Mouse (Mus musculus) forebrain, postnatal 0 days (tissue): ENCODE data around the gene Ttll5. TPM values are rescaled to one million over a fixed set of nuclear protein-coding genes. Genes with fewer than 3 reads are reported as not detected.

Experiments
- ATAC-seq: fragments of 200-750 bp; cut with Nextera tagmentation; 2 replicates; pipeline ENCODE4 v1.8.0; 2017; ENCODE audit warnings: mild to moderate bottlenecking, moderate library complexity
- DNase-seq: peaks from one replicate; pipeline ENCODE4 v3.0.0-alpha.2; 2015
- H3K27ac ChIP-seq: fragments of 300-500 bp; sonication (generic); 2 replicates; pipeline ENCODE4 v1.5.1; 2014; ENCODE audit warnings: low read depth, mild to moderate bottlenecking, antibody characterized with exemption, low read length, moderate library complexity, mixed read lengths
- H3K27me3 ChIP-seq: fragments of 300-500 bp; sonication (generic); 2 replicates; pipeline ENCODE4 v1.6.1; 2014; ENCODE audit warnings: mild to moderate bottlenecking, low read length, mixed read lengths; ENCODE audit not compliant: insufficient read depth
- H3K36me3 ChIP-seq: fragments of 300-500 bp; sonication (generic); 2 replicates; pipeline ENCODE4 v1.6.1; 2014; ENCODE audit warnings: mild to moderate bottlenecking, moderate library complexity; ENCODE audit not compliant: insufficient read depth
- H3K4me1 ChIP-seq: fragments of 300-500 bp; sonication (generic); 2 replicates; pipeline ENCODE4 v1.6.1; 2014; ENCODE audit warnings: antibody characterized with exemption; ENCODE audit not compliant: insufficient read depth
- H3K4me2 ChIP-seq: fragments of 300-500 bp; sonication (generic); 2 replicates; pipeline ENCODE4 v1.6.1; 2014; ENCODE audit warnings: low read depth, mild to moderate bottlenecking, moderate library complexity
- H3K4me3 ChIP-seq: fragments of 300-500 bp; sonication (generic); 2 replicates; pipeline ENCODE4 v1.5.1; 2014; ENCODE audit warnings: low read depth, low read length, mixed read lengths
- H3K9ac ChIP-seq: fragments of 300-500 bp; sonication (generic); 2 replicates; pipeline ENCODE4 v1.6.1; 2014; ENCODE audit warnings: mild to moderate bottlenecking
- H3K9me3 ChIP-seq: fragments of 300-500 bp; sonication (generic); 2 replicates; pipeline ENCODE4 v1.6.1; 2016; ENCODE audit warnings: low read length
- CTCF ChIP-seq: sonication (generic); IDR thresholded peaks from 2 replicates; pipeline ENCODE4 v1.5.1; 2016; ENCODE audit warnings: antibody characterized with exemption, control low read depth, low read depth
- WGBS: fragments of 180-500 bp; shearing (Covaris S2); extraction: QIAGEN DNeasy Blood & Tissue Kit; methylation state at CpG from one replicate; pipeline ENCODE4 v1.1.7; 2014; 5-methylcytosine and 5-hydroxymethylcytosine counted together
- polyA plus RNA-seq: library from polyadenylated mRNA; unstranded; fragments of >200 nt; fragmentation: Nextera tagmentation; extraction: Ambion mirVana; gene quantifications from 2 replicates; pipeline ENCODE4 v1.2.1, GENCODE M21; 2015
- total RNA-seq: library from RNA; depleted of rRNA; stranded (reverse); fragments of >200 nt; gene quantifications from 2 replicates; pipeline ENCODE4 v1.2.3, GENCODE M21; 2014

Gene Ttll5
- total and polyA plus RNA-seq, 2 experiments from 2014 or later = 11.1 to 17.5 TPM

GRCm38 (mm10) chr12:85970803-85971202 is 146.3 kb downstream of the Ttll5 start:
- Histone ChIP-seq H3K27ac (no peak overlapping the region), H3K4me2 (no peak overlapping the region), H3K9ac (no peak overlapping the region), H3K9me3 (no peaks in the 10 kb centered on the region), H3K27me3 (no peaks in the 10 kb centered on the region), H3K4me1 (no peaks in the 10 kb centered on the region), H3K4me3 (no peak overlapping the region), H3K36me3 (0 out of 2 replicates have a peak, but pooled peaks cover 2% of the 10 kb centered on the region)
- no peak for TF ChIP-seq CTCF
- no peak for DNase-seq
- WGBS = 74% methylated on average over 2 of the region's 2 CpGs
- ATAC-seq = no peak

GRCm38 (mm10) chr12:85971655-85972054 is 147.2 kb downstream of the Ttll5 start:
- WGBS = 91% methylated on average over 4 of the region's 4 CpGs
- Histone ChIP-seq H3K9ac (no peak overlapping the region), H3K27me3 (no peaks in the 10 kb centered on the region), H3K4me3 (no peak overlapping the region), H3K9me3 (no peaks in the 10 kb centered on the region), H3K4me1 (no peaks in the 10 kb centered on the region), H3K4me2 (no peak overlapping the region), H3K36me3 (0 out of 2 replicates have a peak, but pooled peaks cover 2% of the 10 kb centered on the region), H3K27ac (no peak overlapping the region)
- ATAC-seq (no peak), DNase-seq (no peak)
- TF ChIP-seq CTCF = no peak

GRCm38 (mm10) chr12:85973526-85973925 is 149.1 kb downstream of the Ttll5 start:
- H3K4me2 ChIP-seq = no peak overlapping the region
- H3K9me3 ChIP-seq = no peaks in the 10 kb centered on the region
- no peak overlapping the region for H3K4me3 ChIP-seq
- H3K4me1 ChIP-seq = no peaks in the 10 kb centered on the region
- H3K36me3 ChIP-seq = 0 out of 2 replicates have a peak, but pooled peaks cover 2% of the 10 kb centered on the region
- no peak for TF ChIP-seq CTCF
- no peak overlapping the region for H3K9ac ChIP-seq
- H3K27me3 ChIP-seq = no peaks in the 10 kb centered on the region
- DNase-seq (no peak), ATAC-seq (peak; percentile 45; the same call in 1 of the 2 replicates)
- 61% methylated on average over 4 of the region's 4 CpGs for WGBS
- H3K27ac ChIP-seq = no peak overlapping the region

- Histone ChIP-seq H3K27me3 (no peaks in the 10 kb centered on the region), H3K4me3 (no peak overlapping the region), H3K4me2 (no peak overlapping the region), H3K4me1 (no peaks in the 10 kb centered on the region), H3K36me3 (0 out of 2 replicates have a peak, but pooled peaks cover 2% of the 10 kb centered on the region), H3K9me3 (no peaks in the 10 kb centered on the region), H3K27ac (no peak overlapping the region), H3K9ac (no peak overlapping the region)
- 47% methylated on average over 4 of the region's 4 CpGs for WGBS
- no peak for ATAC-seq
- no peak for TF ChIP-seq CTCF
- no peak for DNase-seq
These were observed 149.6 kb downstream of the Ttll5 start for GRCm38 (mm10) chr12:85974030-85974429.

GRCm38 (mm10) chr12:85979996-85980395 is 155.5 kb downstream of the Ttll5 start:
- DNase-seq (peak; percentile 43), ATAC-seq (peak; percentile 59)

GRCm38 (mm10) chr12:85985524-85985923 is 161.1 kb downstream of the Ttll5 start:
- no peak overlapping the region for H3K27ac ChIP-seq
- no peak for ATAC-seq
- TF ChIP-seq CTCF = no peak
- WGBS = 81% methylated on average over 4 of the region's 4 CpGs
- no peak overlapping the region for H3K4me3 ChIP-seq
- no peaks in the 10 kb centered on the region for H3K36me3 ChIP-seq
- no peaks in the 10 kb centered on the region for H3K27me3 ChIP-seq
- no peak overlapping the region for H3K9ac ChIP-seq
- DNase-seq = no peak
- H3K4me2 ChIP-seq = no peak overlapping the region
- H3K9me3 ChIP-seq = no peaks in the 10 kb centered on the region
- peaks cover 16% of the 10 kb centered on the region; the same call in 1 of the 2 replicates for H3K4me1 ChIP-seq

More at GRCm38 (mm10) chr12:85979996-85980395, 155.5 kb downstream of the Ttll5 start:
- H3K27me3 ChIP-seq = no peaks in the 10 kb centered on the region
- 46% methylated on average over 5 of the region's 5 CpGs for WGBS
- no peaks in the 10 kb centered on the region for H3K9me3 ChIP-seq
- no peak overlapping the region for H3K9ac ChIP-seq
- H3K36me3 ChIP-seq = no peaks in the 10 kb centered on the region
- no peak overlapping the region for H3K4me3 ChIP-seq
- no peak for TF ChIP-seq CTCF
- H3K4me2 ChIP-seq = no peak overlapping the region
- H3K4me1 ChIP-seq = peaks cover 3% of the 10 kb centered on the region; the same call in 1 of the 2 replicates
- H3K27ac ChIP-seq = peak overlapping the region; percentile 40; the same call in 1 of the 2 replicates

- peaks cover 16% of the 10 kb centered on the region; the same call in 1 of the 2 replicates for H3K4me1 ChIP-seq
- no peak for DNase-seq
- no peak overlapping the region for H3K27ac ChIP-seq
- no peaks in the 10 kb centered on the region for H3K9me3 ChIP-seq
- H3K27me3 ChIP-seq = no peaks in the 10 kb centered on the region
- no peak overlapping the region for H3K4me2 ChIP-seq
- no peak overlapping the region for H3K9ac ChIP-seq
- no peak for TF ChIP-seq CTCF
- no peaks in the 10 kb centered on the region for H3K36me3 ChIP-seq
- 59% methylated on average over 7 of the region's 7 CpGs for WGBS
- no peak for ATAC-seq
- no peak overlapping the region for H3K4me3 ChIP-seq
These were observed 161.6 kb downstream of the Ttll5 start for GRCm38 (mm10) chr12:85986024-85986423.
